Mouse (Mus musculus) stomach, postnatal 0 days (tissue): ENCODE results near the gene Dcaf8.

Experiments used
- CTCF ChIP-seq: IDR thresholded peaks from 2 replicates; pipeline ENCODE4 v1.5.1; 2016; ENCODE audit warnings: antibody characterized with exemption, low read depth, mild to moderate bottlenecking, moderate library complexity
- EP300 ChIP-seq: optimal IDR thresholded peaks from 2 replicates; pipeline ENCODE3; 2016; ENCODE audit warnings: antibody characterized with exemption

- TF ChIP-seq CTCF: no peak
- TF ChIP-seq EP300: no peak
These were observed 52.3 kb downstream of the Dcaf8 start for GRCm38 (mm10) chr1:172200161-172200560.
